Mouse (Mus musculus) liver, adult 2 months (tissue): ENCODE results near the gene Zbtb7a.

ENCODE experiments used
- CTCF ChIP-seq: fragments of 200-500 bp; IDR thresholded peaks from 2 replicates; pipeline ENCODE4 v1.5.1; 2011; ENCODE audit warnings: low read depth, low read length, control low read depth
- POLR2A ChIP-seq: fragments of 200-500 bp; IDR thresholded peaks from 2 replicates; pipeline ENCODE4 v1.6.1; 2011; ENCODE audit warnings: low read length, control low read depth; ENCODE audit not compliant: insufficient read depth; ENCODE audit errors: extremely low read depth

DNA sequence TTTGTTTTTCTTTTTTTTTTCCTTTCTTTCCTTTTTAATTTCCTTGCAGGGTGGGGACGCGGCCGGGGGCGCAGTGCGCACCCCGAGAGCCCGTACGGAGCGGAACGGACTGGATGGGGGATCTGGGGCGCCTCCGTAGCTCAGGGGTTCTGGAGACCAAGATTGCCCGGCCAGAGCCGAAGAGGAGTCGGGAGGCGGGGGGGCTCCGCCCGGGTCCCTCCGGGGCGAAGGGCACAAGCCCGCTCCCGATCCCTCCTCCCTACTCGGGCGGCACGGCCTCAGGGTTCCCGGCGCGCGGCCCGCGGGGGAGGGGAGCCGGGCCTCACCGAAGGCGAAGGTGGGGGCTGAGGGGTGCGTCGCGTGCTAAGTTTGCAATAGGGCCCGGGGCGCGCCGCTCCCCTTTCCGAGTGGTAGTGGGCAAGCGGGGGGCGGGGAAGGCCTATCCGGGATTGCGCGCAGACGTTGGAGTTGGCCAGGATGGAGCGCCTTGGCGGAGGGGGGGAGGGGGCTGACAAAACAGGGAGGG, 1.7 kb downstream of the Zbtb7a start:
- TF ChIP-seq CTCF (no peak), POLR2A (peak; percentile 35; the same call in 1 of the 2 replicates)
